Mouse (Mus musculus) midbrain, embryonic 12.5 days (tissue): ENCODE results near the gene Fgf12. TPM values are rescaled to one million over a fixed set of nuclear protein-coding genes. Genes with fewer than 3 reads are reported as not detected.

ENCODE experiments used
- microRNA counts: library from miRNA; unstranded; fragments of <30 nt; microRNA quantifications from one replicate; lab custom pipeline; 2017
- microRNA-seq: library from miRNA; unstranded; fragments of <30 nt; microRNA quantifications from one replicate; pipeline ENCODE4, GENCODE M21; 2017
- polyA plus RNA-seq: library from polyadenylated mRNA; unstranded; fragments of >200 nt; fragmentation: Nextera tagmentation; extraction: Ambion mirVana; gene quantifications from 2 replicates; pipeline ENCODE4 v1.2.1, GENCODE M21; 2016

Gene Fgf12
- polyA plus RNA-seq, 1 experiment from 2014 or later, result 5.8 TPM

MicroRNA genes within 50 kb of the gene (microRNA counts, 519-probe panel; counts per million panel counts)
- microRNA mmu-miR-690 (lab: Ali Mortazavi, UCI), result not detected

Small RNA genes within 50 kb of the gene (microRNA-seq; reads per million reads assigned to microRNA genes)
- gene Mir690, result not detected

Other genes with a start within 250 kb of the Fgf12 start
- gene Mb21d2, start 176.6 kb upstream of the Fgf12 start, polyA plus RNA-seq, result 7.9 and 8.7 TPM in 2 replicates